13 mouse cellular contexts compared by ENCODE assay signal in the genomic region with DNA sequence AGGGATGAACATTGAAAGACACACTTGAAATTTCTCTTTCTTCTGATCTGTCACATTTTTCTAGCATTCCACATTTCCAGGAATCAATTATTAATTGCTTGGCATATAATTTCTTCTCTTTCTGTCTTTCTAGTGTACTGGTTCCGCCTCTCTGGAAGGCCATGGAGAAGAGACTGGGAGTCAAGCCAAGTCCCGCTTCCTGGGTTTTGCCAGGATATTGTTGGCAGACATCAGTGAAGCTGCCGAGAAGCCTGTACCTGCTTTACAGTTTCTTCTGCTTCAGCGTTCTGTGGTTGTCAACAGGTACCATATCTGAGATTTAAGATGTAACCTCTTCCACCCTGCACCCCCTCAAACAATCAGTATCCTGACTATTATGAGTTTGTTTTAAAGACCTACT. TPM values are rescaled to one million over a fixed set of nuclear protein-coding genes. Genes with fewer than 3 reads are reported as not detected.
DNase-seq lines count a peak whose midpoint lies in the region; ATAC-seq and TF ChIP-seq lines count a peak whose summit lies in the region.
"Had no signal": no experiment of that assay in that cellular context is flagged by ENCODE, and none has a peak within 500 bp of the region (broad histone marks: within the 10 kb centered on the region; RNA-seq: fewer than 3 reads in every experiment).

No protein-coding gene starts in this region.

- intact Hi-C loops in gastrocnemius, adult 2 months (cut with DNase I), result no loop called here

- H3K4me1 ChIP-seq in liver, adult 2 months (ENCODE audit: control insufficient read depth, insufficient read depth, low read length), result peaks cover 6% of the 10 kb centered on the region
- peaks cover 15% of the 10 kb centered on the region for H3K4me1 ChIP-seq in liver, postnatal 0 days (ENCODE audit: insufficient read depth)
- peaks cover 23% of the 10 kb centered on the region for H3K4me1 ChIP-seq in neural tube, embryonic 15.5 days

- no peak for TF ChIP-seq EP300 in liver, postnatal 0 days (IDR thresholded peaks at IDR 0.05; ENCODE audit: low read depth)

- no peaks in the 10 kb centered on the region for H3K9me3 ChIP-seq in liver, postnatal 0 days (ENCODE audit: low read length)
- H3K9me3 ChIP-seq in neural tube, embryonic 15.5 days (replicated peaks), result no peaks in the 10 kb centered on the region
- H3K9me3 ChIP-seq: embryonic facial prominence, embryonic 10.5 days; heart, embryonic 13.5 days had no signal

- peak; percentile 10 for DNase-seq in gastrocnemius, postnatal 10 days
- DNase-seq in gastrocnemius, adult 2 months, result no peak
- peak; percentile 82 for DNase-seq in liver, adult 2 months (ENCODE audit: extremely low read depth, low read depth, low spot score)
- DNase-seq in liver, postnatal 0 days, result no peak
- DNase-seq in adrenal gland, postnatal 25 days, result peak; percentile 62
- peak; percentile 62 for DNase-seq in kidney, postnatal 10 days
- DNase-seq in c-Kit-positive CD71-positive TER-119-positive erythroid progenitor cells, embryonic 14.5 days (ENCODE audit: low spot score), result no peak

- 4% methylated on average over 4 of the region's 4 CpGs for WGBS in liver, adult 2 months
- 63% methylated on average over 4 of the region's 4 CpGs for WGBS in liver, postnatal 0 days (ENCODE audit: insufficient replicate concordance)
- 78% methylated on average over 4 of the region's 4 CpGs for whole genome bisulfite sequencing in neural tube, embryonic 15.5 days

- no peak for TF ChIP-seq POLR2A in liver, adult 2 months (IDR thresholded peaks at IDR 0.05; ENCODE audit: extremely low read depth, insufficient read depth, low read length)

- H3K27me3 ChIP-seq in liver, adult 2 months (ENCODE audit: control insufficient read depth, insufficient read depth, low read length), result no peaks in the 10 kb centered on the region
- H3K27me3 ChIP-seq in liver, postnatal 0 days (ENCODE audit: insufficient read depth, low read length), result no peaks in the 10 kb centered on the region
- H3K27me3 ChIP-seq in neural tube, embryonic 15.5 days (replicated peaks), result no peaks in the 10 kb centered on the region
- H3K27me3 ChIP-seq: heart, embryonic 13.5 days had no signal

- no peak overlapping the region for H3K4me3 ChIP-seq in gastrocnemius, adult 2 months
- H3K4me3 ChIP-seq in liver, adult 2 months (ENCODE audit: insufficient read depth, low read depth, low read length), result no peak overlapping the region
- no peak overlapping the region for H3K4me3 ChIP-seq in liver, postnatal 0 days (ENCODE audit: low read depth, low read length)
- H3K4me3 ChIP-seq in neural tube, embryonic 15.5 days (replicated peaks), result no peak overlapping the region
- H3K4me3 ChIP-seq: embryonic facial prominence, embryonic 10.5 days; heart, embryonic 13.5 days had no signal

- H3K27ac ChIP-seq in gastrocnemius, adult 2 months, result no peak overlapping the region
- no peak overlapping the region for H3K27ac ChIP-seq in liver, adult 2 months (replicated peaks; ENCODE audit: insufficient read depth, low read depth, low read length)
- no peak overlapping the region for H3K27ac ChIP-seq in liver, postnatal 0 days (ENCODE audit: low read depth)
- no peak overlapping the region for H3K27ac ChIP-seq in neural tube, embryonic 15.5 days (replicated peaks)
- H3K27ac ChIP-seq: embryonic facial prominence, embryonic 10.5 days; heart, embryonic 13.5 days had no signal

- H3K9ac ChIP-seq in liver, adult 2 months (ENCODE audit: low read depth, low read length), result no peak overlapping the region
- no peak overlapping the region for H3K9ac ChIP-seq in liver, postnatal 0 days (replicated peaks)
- H3K9ac ChIP-seq in neural tube, embryonic 15.5 days (replicated peaks), result no peak overlapping the region
- H3K9ac ChIP-seq: heart, embryonic 13.5 days had no signal

- no peak for ATAC-seq in liver, postnatal 0 days
- ATAC-seq in neural tube, embryonic 15.5 days (ENCODE audit: low FRiP score), result no peak
- ATAC-seq: inflammation-experienced regulatory T-cells, adult 6 months had no signal

- H3K4me2 ChIP-seq in liver, postnatal 0 days (ENCODE audit: low read depth, low read length), result no peak overlapping the region
- H3K4me2 ChIP-seq in neural tube, embryonic 15.5 days, result no peak overlapping the region
- H3K4me2 ChIP-seq: heart, embryonic 13.5 days had no signal

- peaks cover 5% of the 10 kb centered on the region; the same call in 1 of the 2 replicates for H3K79me2 ChIP-seq in liver, adult 2 months (ENCODE audit: control insufficient read depth, insufficient read depth, low read length)

- no peak for TF ChIP-seq CTCF in gastrocnemius, adult 2 months (IDR thresholded peaks at IDR 0.05)
- TF ChIP-seq CTCF in liver, adult 2 months (IDR thresholded peaks at IDR 0.05; ENCODE audit: low read depth, low read length), result no peak
- TF ChIP-seq CTCF in liver, postnatal 0 days (IDR thresholded peaks at IDR 0.05; ENCODE audit: low read depth), result no peak

- peaks cover 16% of the 10 kb centered on the region for H3K36me3 ChIP-seq in liver, adult 2 months (ENCODE audit: control insufficient read depth, insufficient read depth, low read length)
- peaks cover 12% of the 10 kb centered on the region; the same call in 1 of the 2 replicates for H3K36me3 ChIP-seq in liver, postnatal 0 days (replicated peaks; ENCODE audit: insufficient read depth, low read length)
- peaks cover 26% of the 10 kb centered on the region for H3K36me3 ChIP-seq in neural tube, embryonic 15.5 days

RNA-seq across cellular contexts. Expression of gene AU040320, which starts 3.4 kb away (rescaled TPM):
- total RNA-seq in gastrocnemius, postnatal 10 days (2021), result 10 to 100 TPM; 22.2 to 24.2 TPM
- 10 to 100 TPM; 27.8 to 29.3 TPM for total RNA-seq in gastrocnemius, adult 2 months (2021)
- 8.9 and 12.8 TPM in 2 replicates for total RNA-seq in liver, adult 2 months (2014; rRNA removed)
- polyA plus RNA-seq in liver, adult 2 months (2012; rRNA removed), result 13.0 and 13.7 TPM in 2 replicates
- polyA plus RNA-seq in liver, postnatal 0 days (2015; fragmentation: Nextera tagmentation; extraction: Ambion mirVana), result 8.5 and 9.5 TPM in 2 replicates
- 41.6 and 46.4 TPM in 2 replicates for total RNA-seq in adrenal gland, postnatal 25 days (2021)
- polyA plus RNA-seq in neural tube, embryonic 15.5 days (2015; fragmentation: Nextera tagmentation; extraction: Ambion mirVana), result 33.5 and 41.7 TPM in 2 replicates

RNA-seq across cellular contexts. Expression of gene Ncdn, which starts 3.5 kb away (rescaled TPM):
- total RNA-seq in gastrocnemius, postnatal 10 days (2021), result 10 to 100 TPM; 12.0 to 13.3 TPM
- total RNA-seq in gastrocnemius, adult 2 months (2021), result 10 to 100 TPM; 11.0 to 11.7 TPM
- 2.4 and 4.2 TPM in 2 replicates for total RNA-seq in liver, adult 2 months (2014; rRNA removed)
- polyA plus RNA-seq in liver, adult 2 months (2012; rRNA removed), result 10.0 and 12.8 TPM in 2 replicates
- 4.2 and 4.8 TPM in 2 replicates for polyA plus RNA-seq in liver, postnatal 0 days (2015; fragmentation: Nextera tagmentation; extraction: Ambion mirVana)
- total RNA-seq in adrenal gland, postnatal 25 days (2021), result 30.5 and 32.3 TPM in 2 replicates
- 146 and 156 TPM in 2 replicates for polyA plus RNA-seq in neural tube, embryonic 15.5 days (2015; fragmentation: Nextera tagmentation; extraction: Ambion mirVana)

RNA-seq across cellular contexts. Expression of gene Tfap2e, which starts 20.7 kb away (rescaled TPM):
- not detected for total RNA-seq in gastrocnemius, postnatal 10 days (2021)
- not detected for total RNA-seq in gastrocnemius, adult 2 months (2021)
- not detected in 2 replicates for total RNA-seq in liver, adult 2 months (2014; rRNA removed)
- not detected in 2 replicates for polyA plus RNA-seq in liver, adult 2 months (2012; rRNA removed)
- not detected in 2 replicates for polyA plus RNA-seq in liver, postnatal 0 days (2015; fragmentation: Nextera tagmentation; extraction: Ambion mirVana)
- total RNA-seq in adrenal gland, postnatal 25 days (2021), result not detected in 2 replicates
- polyA plus RNA-seq in neural tube, embryonic 15.5 days (2015; fragmentation: Nextera tagmentation; extraction: Ambion mirVana), result 0.06 TPM in 1 of 2 replicates, not detected in the other
- total RNA-seq: megakaryocyte progenitor cell, adult 5-6 weeks had no signal
- polyA plus RNA-seq: embryonic facial prominence, embryonic 10.5 days; heart, embryonic 13.5 days; inflammation-experienced regulatory T-cells, adult 6 months; thymus, postnatal 0 days had no signal

Comparison
In these comparisons a context has a peak if more than half of its experiments do, and no peak if none do; other contexts are left out.
1. DNase-seq: peak in gastrocnemius, postnatal 10 days (single experiment), liver, adult 2 months (single experiment), adrenal gland, postnatal 25 days (single experiment) and kidney, postnatal 10 days (single experiment); none in gastrocnemius, adult 2 months (single experiment), liver, postnatal 0 days (single experiment) and c-Kit-positive CD71-positive TER-119-positive erythroid progenitor cells, embryonic 14.5 days (single experiment).